Mouse (Mus musculus) forelimb bud, embryonic 11.5 days (tissue): ENCODE results near the gene Rheb.
"Not testable (repeated sequence)": the region's sequence is repeated elsewhere in the genome, so short reads cannot be mapped to it uniquely, and the experiment has no call there.

ENCODE experiments used
- DNase-seq: peaks from one replicate; pipeline ENCODE4 v3.0.0-alpha.2; 2012; ENCODE audit warnings: low read depth, low spot score

Gene Rheb

DNA sequence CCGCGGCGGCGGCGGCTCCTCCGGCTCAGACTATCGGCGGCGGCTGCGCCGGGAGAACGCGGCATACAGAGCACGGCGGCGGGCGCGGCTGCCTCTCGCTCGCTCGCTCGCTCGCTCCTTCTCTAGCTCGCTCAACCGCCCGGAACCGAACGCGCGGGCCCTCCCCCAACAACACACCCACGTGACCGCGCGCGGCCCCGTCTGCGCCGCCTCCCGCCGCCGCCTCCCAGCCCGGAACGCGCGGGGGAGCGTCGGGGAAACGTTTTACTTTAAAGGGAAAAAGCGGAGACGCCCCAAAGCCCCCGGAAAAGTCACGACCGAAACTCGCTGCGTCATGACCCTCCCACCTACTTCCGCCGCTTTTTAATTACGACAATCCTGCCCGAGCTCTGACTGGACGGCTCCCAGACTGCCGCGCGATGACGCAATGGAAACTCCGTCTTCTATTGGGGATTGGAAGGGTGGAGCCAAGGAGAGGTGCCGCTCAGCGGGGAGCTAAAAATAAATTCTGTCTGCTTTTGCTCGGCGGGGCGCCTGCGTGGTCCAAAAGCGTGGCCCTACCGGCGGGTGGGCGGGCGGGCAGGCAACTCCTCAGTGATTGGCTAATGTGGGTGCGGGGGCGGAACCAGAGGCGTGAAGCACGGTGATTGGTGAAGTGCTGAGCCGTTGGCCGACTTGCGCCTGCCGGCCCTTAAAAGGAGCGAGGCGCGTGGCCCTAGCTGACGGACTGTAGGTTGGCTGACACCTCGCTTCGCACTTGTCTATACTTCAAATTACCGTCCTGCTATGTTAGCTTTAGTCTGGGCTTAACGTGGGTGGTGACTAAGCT is at the start of gene Rheb:
Rheb (minus strand) TSS at position 351 of the 829 bp plus-strand sequence.
- DNase-seq = peak; percentile 100

DNA sequence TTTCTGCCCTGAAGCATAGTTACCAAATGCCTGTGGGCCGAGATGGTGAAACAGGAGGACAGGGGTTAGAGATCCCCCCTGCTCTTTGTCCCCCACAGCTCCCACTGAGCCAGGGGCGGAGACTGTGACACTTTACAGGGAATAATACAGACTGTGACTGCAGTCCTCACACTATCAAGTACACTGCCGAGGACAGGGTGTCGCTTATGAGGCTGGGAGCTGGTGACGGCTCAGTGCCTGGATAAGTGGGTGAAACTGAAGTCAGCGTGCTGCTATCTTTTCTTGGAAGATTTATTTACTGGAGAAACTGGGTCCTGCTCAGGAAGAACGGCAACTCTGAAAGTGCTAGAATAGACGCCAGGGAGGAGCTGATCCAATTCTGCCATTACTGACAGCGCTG is 47.4 kb upstream of the Rheb start:
- DNase-seq = no peak

DNA sequence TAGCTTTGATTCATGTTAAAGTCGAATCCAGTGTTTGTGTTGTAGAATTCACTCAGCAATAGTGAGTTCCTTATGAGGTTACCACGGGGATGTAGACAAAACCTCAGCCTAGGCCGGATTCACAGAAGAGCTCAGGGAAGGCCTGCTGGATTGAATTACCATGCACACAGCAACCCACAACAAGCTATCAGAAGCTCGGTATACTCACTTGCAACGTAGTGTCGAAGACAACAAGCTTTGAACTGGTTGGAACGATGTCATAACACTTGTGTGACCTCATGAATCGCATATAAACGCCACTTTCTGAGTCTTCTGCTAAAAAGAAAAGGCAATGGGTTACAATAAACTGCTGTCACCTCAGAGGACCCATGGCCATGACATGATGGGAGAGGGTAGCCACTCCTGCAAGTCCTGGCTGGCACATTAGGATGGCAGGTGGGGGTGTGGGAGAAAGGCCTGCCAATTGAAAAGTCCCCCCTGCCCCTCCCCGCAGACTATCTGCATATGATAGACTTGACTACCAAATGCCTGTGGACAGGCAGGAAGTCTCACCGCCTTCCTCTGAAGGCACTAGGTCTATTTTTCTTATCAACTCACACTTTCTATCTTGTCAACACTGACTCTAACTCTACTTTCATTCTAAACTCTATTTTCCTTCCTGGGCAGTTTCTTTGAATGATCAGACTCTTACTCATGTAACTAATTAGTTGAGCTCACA is 46.6 kb upstream of the Rheb start:
- no peak for DNase-seq

DNA sequence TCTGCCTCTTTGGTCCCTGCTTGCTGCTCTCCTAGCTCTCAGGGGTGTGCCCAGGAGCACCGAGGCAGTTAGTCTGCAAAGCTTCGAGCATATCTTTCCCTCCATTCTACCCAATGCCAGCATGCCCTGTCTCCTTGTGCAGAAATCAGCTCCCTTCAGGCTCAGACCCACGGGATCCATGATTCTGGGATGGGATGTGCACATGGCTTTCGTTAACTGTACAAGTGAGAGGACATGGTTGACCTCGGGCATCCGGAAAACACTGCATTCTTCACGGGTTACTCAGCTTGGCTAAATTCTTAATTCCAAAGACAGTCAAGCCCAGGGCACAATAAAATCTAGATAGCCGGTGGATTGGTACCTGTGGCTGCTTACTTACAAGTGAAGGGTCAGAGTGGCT is 44.8 kb upstream of the Rheb start:
- no peak for DNase-seq

DNA sequence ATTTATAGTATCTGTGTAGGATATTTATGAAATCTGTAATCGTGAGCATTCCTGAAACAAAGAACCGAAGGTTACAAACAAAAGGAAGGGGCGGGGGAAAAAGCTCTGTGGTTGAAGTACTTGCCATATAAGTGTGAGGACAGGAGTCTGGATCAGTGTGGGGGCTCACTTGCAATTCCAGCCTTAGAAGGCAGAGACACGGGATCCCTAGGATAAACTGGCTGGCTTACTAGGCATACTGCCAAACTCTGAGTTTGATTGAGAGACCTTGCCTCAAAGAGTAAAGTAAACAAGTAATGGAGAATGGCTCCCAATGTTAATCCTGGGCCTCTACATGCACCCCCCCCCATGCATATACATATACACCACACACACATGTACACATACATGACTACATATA is 36.3 kb upstream of the Rheb start:
- no peak for DNase-seq

DNA sequence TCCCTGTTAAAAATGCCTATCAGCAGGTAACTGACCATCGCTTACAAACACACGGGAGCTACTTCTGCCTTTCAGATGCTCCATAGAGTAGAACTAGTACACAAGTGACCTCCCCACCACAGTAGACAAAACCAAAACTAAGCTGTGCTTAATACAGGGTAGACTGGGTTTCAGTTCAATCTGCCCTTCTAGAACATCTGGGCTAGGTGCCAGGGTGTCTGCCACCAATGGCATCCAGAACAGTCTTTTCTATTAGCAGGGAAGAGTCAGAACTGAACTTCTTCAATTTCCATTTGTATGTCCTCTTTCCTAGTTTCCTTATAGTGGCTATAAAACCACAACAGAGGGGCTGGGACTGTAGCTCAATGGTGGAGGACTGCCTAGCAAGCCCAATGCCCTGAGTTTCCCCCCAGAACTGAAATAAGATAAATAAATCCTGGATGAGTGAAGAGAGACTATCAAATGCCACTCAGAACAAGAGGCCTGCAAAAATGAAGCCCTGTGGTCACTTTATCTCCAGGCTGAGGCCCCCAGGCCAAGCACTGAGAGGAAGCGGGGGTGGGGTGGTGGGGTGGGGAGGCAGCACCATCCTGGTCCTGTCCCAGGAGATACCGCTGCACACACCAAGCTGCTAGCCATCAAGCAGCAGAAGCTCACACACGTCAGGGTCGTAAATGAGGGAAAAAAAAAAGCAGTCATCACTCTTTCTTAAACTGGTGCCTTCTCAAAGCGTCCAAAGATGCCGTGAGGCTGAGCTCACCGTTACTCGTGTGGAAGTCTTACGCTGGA is 35.6 kb upstream of the Rheb start:
- no peak for DNase-seq

DNA sequence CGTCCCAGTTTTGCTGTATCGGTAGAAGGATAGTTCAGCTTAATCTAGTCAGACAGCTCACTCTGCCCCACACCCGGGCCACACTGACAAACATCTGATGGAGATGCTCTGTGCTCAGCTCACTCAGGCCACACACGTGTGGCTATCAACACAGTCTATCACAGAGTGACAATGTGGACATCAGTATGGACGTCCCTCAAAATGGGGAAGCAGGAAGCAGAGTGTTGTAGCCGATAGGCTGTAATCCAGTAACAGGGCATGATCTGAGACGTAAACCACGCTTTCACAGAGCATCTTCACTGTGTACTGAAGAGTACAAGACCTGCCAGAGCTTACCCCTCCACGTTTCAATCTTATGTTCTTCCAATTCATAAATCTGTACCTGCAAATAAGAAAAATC is 34.2 kb upstream of the Rheb start:
- no peak for DNase-seq

DNA sequence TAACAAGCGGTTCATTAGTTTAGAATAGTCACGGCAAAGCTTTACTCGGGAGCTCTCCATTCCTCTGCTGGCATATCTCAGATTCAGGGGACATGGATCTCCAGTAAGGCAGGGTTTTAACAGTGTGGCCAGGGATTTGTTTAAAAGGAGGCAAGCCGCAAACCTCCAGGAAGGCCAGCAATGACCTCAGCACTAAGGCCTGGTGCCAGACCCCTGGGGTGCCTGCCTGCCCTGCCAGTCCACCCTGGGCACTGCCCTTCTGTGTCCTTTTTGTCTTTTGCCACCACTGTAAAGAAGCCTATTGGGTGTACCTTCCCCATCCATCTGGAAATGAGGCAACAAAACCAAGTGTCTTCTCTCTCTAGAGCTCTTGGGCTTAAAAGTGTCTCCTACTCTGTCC is 31.7 kb upstream of the Rheb start:
- DNase-seq = no peak

DNA sequence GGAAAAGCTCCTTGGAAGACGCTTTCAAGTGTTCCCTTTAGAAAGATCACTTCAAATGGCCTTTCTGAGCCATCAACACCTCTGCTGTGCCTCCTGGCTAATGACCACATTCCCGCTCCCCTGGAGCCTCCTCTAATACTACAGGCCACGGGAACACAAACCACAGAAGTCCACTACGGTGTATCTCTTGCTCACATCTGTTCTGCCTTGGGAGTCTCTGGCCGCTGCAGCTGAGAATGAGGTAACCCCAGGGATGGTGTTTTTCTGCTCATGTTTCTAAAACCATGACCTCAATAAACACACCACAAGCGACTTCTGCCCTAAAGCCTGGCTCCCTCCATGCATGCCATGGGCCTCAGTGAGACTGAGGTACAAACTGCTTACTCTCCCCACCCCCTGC is 30.8 kb upstream of the Rheb start:
- DNase-seq = no peak

DNA sequence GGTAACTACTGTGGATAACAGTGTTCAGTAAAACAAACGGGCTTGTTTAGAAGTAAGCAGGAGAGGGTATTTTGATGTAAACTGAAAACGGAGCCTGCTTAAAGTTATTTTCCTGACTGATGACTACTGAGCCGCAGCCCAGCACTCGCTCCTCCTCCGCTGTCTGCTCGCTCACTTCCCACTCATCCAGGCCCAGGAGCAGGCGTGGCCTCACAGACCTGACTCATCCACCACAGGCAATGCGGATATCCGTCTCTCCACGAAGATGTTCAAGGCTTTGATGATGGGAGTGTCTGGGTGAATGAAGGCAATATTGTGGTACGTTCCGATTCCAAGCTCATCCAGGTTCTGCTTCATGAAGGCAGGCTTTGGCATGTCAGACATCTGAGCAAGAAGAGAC is 28.9 kb upstream of the Rheb start:
- no peak for DNase-seq

DNA sequence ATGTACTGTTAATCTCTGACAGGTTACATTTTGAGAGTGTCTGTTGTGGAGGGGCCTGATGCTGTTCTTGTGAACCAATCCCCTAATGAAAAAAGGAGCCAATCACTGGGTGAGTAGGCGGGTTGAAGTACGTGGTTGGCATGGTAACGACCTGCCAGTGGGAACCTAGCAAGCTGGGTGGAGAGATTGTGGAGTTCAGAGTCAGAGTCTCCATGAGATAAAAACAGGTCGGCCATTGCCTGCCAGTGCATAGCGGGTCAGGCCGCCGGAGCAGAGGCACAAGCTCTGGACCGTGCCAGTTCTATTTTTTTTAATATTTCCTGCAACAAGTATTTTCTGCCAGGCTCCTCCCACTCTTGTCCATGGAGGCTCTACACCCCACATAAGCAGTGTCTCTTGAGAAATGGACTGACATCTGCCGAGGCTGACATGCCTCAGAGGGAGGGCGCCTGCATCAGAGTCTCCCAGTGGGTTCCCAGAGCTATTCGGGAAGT is 27.4 kb upstream of the Rheb start:
- no peak for DNase-seq

DNA sequence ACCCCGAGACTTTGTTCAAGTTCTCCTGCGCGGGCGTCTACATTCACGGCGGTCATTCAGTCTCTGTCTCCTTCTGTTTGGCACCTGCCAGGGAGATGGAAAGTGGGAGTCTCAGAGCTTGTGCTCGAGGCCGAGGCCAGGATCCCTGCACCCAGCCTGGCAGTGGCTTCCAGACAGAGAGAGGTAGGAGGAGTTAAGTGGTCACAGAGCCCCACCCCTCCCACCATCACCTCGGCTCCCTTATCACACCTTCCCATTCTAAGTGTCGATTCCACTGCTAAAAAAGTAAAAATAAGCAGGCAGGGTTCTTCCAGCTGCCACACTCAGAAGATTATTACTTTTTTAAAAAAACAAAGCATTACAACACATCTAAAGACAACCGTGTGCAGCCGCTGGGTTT is 21.4 kb upstream of the Rheb start:
- DNase-seq = no peak

DNA sequence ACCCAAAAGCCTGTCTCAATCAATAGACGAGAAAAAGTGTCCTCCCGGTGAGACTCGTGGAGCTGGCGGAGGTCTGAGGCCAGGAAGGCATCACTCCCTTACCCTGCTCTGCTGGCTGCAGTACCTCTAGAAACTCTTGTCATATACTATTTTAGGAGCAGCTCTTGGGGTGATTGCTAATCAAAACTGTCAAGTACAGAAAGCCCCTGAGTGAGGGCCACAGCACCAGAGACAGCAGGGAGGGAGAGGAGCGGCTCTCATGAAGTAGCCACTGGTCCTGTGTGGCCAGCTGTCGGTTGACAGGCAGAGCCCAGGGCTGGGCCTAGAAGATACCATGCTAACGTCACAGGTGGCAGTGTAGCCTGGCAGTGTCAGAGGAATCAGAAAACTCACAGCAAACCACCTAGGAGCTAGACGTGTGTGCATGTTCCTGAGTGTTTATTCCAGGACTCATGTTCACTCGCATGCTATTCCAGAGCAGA is 19.1 kb upstream of the Rheb start:
- no peak for DNase-seq

DNA sequence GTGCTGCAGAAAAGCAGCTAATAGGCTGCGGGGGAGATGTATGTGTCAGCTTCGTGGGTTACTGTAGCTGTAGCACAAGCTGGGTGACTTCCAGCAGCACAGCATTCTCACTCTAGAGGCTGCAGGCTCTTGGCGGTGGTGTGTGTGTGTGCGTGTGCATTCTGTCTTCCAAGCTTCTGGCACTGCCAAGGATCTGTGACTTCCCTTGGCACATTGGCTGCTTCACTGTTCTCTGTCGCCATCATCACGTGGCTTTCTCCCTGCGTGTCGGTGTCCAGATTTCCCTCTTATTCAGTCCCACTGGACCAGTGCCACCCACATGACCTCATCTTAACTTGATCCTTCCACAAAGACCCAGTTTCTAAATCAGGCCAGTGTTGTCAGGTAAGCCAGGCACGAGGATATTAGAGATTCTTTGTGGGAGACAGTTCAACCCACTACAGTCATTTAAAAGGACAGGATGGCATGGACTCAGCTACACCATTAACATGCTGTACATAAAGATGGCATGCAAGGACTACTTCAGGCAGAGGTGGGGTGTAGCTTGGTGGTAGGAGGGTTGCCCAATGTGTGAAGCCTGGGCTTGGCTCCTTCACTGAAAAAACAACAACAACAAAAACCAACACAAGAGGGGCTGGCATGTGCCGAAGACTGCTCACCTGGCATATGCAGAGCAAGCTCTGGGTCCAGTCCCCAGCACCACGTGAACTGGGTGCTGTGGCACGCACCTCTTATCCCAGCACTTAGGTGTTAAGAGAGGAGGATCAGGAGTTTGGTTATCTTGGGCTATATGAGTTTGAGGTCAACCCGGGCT is 18.4 kb upstream of the Rheb start:
- DNase-seq = no peak

DNA sequence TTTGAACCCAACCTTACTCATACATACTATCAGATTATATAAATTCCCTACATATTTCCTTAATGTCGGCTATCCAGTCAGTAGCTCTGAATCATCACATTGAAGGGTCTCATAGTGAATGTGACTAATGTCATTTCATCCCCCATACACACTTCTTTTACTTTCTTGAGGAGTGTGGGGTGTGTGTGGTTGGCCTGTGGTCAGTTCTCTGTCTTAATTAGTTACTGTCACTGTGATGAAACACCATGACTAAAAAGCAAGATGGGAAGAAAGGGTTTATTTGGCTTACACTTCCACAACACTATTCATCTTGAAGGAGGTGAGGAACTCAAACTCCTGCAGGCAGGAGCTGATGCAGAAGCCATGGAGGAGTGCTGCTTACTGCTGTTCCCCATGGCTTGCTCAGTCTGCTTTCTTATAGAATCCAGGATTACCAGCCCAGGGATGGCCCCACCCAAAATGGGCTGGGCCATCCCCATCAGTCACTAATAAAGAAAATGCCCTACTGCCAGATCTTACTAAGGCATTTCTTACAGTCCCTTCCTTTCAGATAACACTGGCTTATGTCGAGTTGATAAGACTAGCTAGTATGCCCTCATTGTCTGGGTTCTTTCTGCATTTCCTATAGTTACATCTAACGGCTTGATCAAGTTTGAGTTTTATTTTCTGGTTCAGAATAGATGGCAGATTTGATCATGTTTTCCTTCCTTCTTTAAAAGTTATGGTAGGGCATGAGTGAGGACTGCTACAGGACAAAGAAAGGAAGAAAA is 17.5 kb upstream of the Rheb start:
- DNase-seq = no peak

DNA sequence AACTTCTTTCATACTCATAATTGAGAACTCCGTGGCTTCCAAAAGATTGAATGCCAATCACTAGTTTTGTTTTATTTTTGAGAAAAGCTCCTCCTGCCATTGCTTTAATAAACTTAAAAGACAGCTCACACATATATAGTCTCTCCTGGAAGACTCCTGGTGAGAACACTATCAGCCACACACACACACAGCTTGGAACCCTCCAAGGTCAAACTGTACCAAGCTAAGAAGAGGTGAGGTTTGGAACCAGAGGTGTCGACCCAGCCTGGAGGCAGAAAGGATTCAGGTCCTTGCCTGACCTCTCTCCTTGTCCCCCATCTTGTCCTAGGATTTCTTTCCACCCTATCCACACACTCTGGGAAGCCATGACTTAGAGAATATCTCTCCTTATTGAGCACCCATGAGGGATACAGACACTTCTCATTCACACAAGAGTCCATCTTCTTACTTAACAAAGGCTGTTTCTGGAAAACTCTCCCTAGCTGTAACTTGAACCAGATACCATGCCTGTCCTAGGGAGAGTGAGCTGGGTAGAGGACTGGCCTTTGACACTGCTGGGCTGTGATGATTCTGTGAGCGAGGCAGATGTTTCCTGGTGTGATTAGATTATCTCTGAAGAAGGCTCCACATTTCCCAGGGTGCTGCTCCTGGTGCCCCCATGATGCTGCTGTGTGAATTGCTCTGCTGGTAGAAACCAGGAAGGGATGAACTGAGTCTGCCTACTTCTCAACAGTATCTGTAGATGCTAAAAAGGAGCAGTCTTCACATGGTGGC is 12.6 kb upstream of the Rheb start:
- no peak for DNase-seq

DNA sequence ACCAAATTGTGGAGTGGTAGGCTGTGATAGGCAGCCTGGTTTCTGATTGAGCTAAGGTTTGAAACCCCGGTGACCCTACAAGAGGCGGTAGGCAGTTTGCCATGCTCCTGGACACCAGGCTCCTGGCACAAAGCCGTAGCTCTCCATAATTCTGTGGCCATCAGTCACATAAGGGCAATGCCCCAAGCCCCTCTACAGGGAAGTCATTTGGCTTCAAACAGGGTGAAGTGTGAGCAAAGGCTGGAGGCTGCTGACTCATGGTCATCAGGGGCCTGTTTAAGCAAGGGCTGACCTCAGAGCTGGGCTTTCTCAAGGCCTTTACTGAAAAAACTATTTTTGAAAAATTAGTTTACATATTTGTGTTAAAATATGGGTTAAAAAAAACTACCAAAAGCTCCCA is 11.8 kb upstream of the Rheb start:
- no peak for DNase-seq

DNA sequence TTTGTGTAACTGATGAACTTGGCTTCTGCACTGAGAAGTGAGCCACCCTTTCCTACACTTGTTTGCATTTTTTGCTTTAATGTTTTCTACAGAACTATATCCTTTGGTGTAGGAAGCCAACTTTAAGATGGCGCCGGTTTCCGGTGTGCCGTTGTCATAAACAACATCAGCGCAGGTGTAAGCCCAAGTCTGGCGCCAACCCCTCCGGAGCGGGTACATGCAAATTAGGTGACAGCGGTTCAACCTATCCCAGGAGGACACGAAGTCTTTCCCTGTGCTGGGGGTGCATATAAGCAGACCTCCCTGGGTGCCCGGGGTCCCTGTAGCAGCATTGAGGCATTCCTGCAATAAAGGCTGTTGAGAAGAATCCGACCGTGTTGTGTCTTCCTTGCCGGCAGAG is 5.8 kb upstream of the Rheb start:
- DNase-seq = not testable (repeated sequence)

DNA sequence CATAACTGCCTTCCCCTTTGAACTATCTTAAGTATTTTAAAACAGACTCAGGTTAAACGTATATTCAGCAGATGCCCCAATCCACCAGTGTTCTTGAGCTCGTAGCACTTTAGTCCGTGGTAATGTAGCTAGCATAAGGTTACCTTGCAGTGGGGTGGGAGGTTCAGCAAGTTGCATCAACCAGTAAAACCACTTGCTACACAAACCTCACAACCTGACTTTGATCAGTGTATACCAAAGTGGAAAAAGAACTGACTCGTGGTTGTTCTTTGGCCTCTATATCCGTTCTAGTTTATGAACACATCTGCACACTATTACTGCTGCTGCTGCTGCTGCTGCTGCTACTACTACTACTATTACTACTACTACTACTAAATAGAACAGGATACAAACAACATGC is 1.4 kb upstream of the Rheb start:
- no peak for DNase-seq

DNA sequence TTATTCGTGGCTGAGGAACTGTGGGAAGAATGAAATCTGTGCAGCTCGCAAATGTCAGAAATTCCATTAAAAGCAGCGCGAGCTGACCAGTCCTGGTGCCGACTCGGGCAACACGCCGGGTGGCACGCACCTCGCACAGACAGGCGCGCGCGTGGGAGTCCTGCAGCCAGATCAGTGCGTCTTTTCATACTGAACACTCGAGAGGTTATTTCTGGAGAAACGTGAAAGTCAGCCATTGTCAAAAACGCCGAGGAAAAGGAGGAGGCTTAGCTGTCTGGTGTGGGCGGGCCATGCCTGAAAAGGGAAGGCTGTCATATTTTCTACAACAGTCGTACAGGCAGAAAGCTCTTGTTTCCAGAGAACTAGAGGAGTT is 665 bp upstream of the Rheb start:
- DNase-seq = no peak
